Mouse (Mus musculus) heart, postnatal 0 days (tissue): ENCODE measurements around the gene Tmbim7. TPM values are rescaled to one million over a fixed set of nuclear protein-coding genes. Genes with fewer than 3 reads are reported as not detected.

ENCODE experiments used
- ATAC-seq: fragments of 200-750 bp; cut with Nextera tagmentation; 2 replicates; pipeline ENCODE4 v1.8.0; 2017; ENCODE audit warnings: low read depth, moderate number of reproducible peaks, moderate library complexity; ENCODE audit not compliant: insufficient read depth
- DNase-seq: peaks from one replicate; pipeline ENCODE4 v3.0.0-alpha.2; 2016; ENCODE audit warnings: low spot score
- H3K27ac ChIP-seq: fragments of 300-500 bp; sonication (generic); 2 replicates; pipeline ENCODE4 v1.5.1; 2014; ENCODE audit warnings: low read depth, mild to moderate bottlenecking
- H3K27me3 ChIP-seq: fragments of 300-500 bp; sonication (generic); 2 replicates; pipeline ENCODE4 v1.6.1; 2014; ENCODE audit warnings: low read length, mixed read lengths; ENCODE audit not compliant: control insufficient read depth, insufficient read depth
- H3K36me3 ChIP-seq: fragments of 300-500 bp; sonication (generic); replicated peaks from 2 replicates; pipeline ENCODE4 v1.6.1; 2014; ENCODE audit warnings: low read length, mixed read lengths; ENCODE audit not compliant: control insufficient read depth, insufficient read depth
- H3K4me1 ChIP-seq: fragments of 300-500 bp; sonication (generic); 2 replicates; pipeline ENCODE4 v1.6.1; 2014; ENCODE audit warnings: antibody characterized with exemption; ENCODE audit not compliant: control insufficient read depth, insufficient read depth
- H3K4me2 ChIP-seq: fragments of 300-500 bp; sonication (generic); 2 replicates; pipeline ENCODE4 v1.6.1; 2014; ENCODE audit warnings: low read depth, mild to moderate bottlenecking, low read length, moderate library complexity
- H3K4me3 ChIP-seq: fragments of 300-500 bp; sonication (generic); 2 replicates; pipeline ENCODE4 v1.5.1; 2014; ENCODE audit warnings: low read depth, low read length
- H3K9ac ChIP-seq: fragments of 300-500 bp; sonication (generic); replicated peaks from 2 replicates; pipeline ENCODE4 v1.6.1; 2014; ENCODE audit warnings: low read depth, low read length, mixed read lengths
- H3K9me3 ChIP-seq: fragments of 300-500 bp; sonication (generic); replicated peaks from 2 replicates; pipeline ENCODE4 v1.6.1; 2016; ENCODE audit warnings: low read length; ENCODE audit not compliant: control insufficient read depth
- CTCF ChIP-seq: IDR thresholded peaks from 2 replicates; pipeline ENCODE4 v1.5.1; 2016; ENCODE audit warnings: antibody characterized with exemption, control low read depth, low read depth
- EP300 ChIP-seq: IDR thresholded peaks from 2 replicates; pipeline ENCODE4 v1.6.1; 2016; ENCODE audit warnings: antibody characterized with exemption, low read depth
- whole genome bisulfite sequencing: fragments of 180-500 bp; shearing (Covaris S2); extraction: QIAGEN DNeasy Blood & Tissue Kit; methylation state at CpG from one replicate; pipeline ENCODE4 v1.1.7; 2014; 5-methylcytosine and 5-hydroxymethylcytosine counted together
- polyA plus RNA-seq: library from polyadenylated mRNA; unstranded; fragments of >200 nt; fragmentation: Nextera tagmentation; extraction: Ambion mirVana; gene quantifications from 2 replicates; pipeline ENCODE4 v1.2.1, GENCODE M21; 2015
- total RNA-seq: library from RNA; depleted of rRNA; stranded (reverse); fragments of >200 nt; gene quantifications from 2 replicates; pipeline ENCODE4 v1.2.3, GENCODE M21; 2014; ENCODE audit warnings: low replicate concordance

Tmbim7 gene
- total and polyA plus RNA-seq, 2 experiments from 2014 or later = not detected

DNA sequence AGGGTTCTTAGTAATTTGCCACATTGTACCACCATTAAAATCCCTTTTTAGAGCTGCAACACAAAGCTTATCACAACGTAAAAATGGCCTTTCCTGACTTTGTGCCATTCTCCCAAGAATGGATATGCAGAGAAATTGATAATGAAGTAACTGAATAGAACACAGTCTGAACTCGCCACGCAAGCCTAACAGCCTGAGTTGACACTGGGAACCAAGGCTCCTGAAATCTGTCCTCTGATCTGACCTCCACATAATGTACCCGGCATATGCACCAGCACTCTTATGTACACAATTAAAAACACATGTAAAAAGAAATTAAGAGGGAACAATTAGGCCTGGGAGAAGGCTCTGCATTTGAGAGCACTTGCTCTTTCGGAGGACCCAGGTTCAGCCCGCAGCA is 5.7 kb upstream of the Tmbim7 start:
- H3K27ac ChIP-seq = no peak overlapping the region
- DNase-seq (no peak), ATAC-seq (no peak)
- H3K4me2 ChIP-seq = no peak overlapping the region
- H3K9ac ChIP-seq = no peak overlapping the region
- H3K9me3 ChIP-seq = no peaks in the 10 kb centered on the region
- TF ChIP-seq CTCF = no peak
- TF ChIP-seq EP300 = no peak
- 0 out of 2 replicates have a peak, but pooled peaks cover 6% of the 10 kb centered on the region for H3K4me1 ChIP-seq
- H3K36me3 ChIP-seq = peaks cover 39% of the 10 kb centered on the region
- H3K4me3 ChIP-seq = no peak overlapping the region
- WGBS = 82% methylated on average over 6 of the region's 6 CpGs
- H3K27me3 ChIP-seq = no peaks in the 10 kb centered on the region

DNA sequence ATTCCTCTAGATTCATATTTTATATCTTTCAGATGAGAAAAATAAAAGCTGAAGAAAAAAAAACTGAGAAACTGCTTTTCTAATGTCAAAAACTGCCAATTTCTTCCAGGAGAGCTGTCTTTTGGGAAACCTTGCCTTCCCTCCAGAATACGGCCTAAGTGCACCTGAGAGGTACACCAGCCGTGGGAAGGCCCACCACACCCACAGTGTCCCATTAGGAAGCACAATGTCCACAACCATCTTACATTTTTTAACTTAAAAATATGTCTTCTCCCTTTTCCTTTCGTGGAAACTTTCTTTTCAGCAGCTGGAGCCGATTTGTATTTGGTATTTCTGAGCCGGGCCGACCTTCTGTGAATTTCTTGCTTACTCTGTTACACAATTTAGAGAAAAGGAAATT is 4.4 kb upstream of the Tmbim7 start:
- no peaks in the 10 kb centered on the region for H3K9me3 ChIP-seq
- H3K9ac ChIP-seq = peak overlapping the region; percentile 95
- no peaks in the 10 kb centered on the region for H3K27me3 ChIP-seq
- peaks cover 30% of the 10 kb centered on the region for H3K36me3 ChIP-seq
- 0 out of 2 replicates have a peak, but pooled peaks cover 6% of the 10 kb centered on the region for H3K4me1 ChIP-seq
- peak overlapping the region; percentile 96 for H3K4me3 ChIP-seq
- no peak for ATAC-seq
- peak overlapping the region; percentile 55; the same call in 1 of the 2 replicates for H3K27ac ChIP-seq
- TF ChIP-seq EP300 (no peak), CTCF (no peak)
- DNase-seq = no peak
- 20% methylated on average over 6 of the region's 6 CpGs for WGBS
- peak overlapping the region; percentile 83 for H3K4me2 ChIP-seq

DNA sequence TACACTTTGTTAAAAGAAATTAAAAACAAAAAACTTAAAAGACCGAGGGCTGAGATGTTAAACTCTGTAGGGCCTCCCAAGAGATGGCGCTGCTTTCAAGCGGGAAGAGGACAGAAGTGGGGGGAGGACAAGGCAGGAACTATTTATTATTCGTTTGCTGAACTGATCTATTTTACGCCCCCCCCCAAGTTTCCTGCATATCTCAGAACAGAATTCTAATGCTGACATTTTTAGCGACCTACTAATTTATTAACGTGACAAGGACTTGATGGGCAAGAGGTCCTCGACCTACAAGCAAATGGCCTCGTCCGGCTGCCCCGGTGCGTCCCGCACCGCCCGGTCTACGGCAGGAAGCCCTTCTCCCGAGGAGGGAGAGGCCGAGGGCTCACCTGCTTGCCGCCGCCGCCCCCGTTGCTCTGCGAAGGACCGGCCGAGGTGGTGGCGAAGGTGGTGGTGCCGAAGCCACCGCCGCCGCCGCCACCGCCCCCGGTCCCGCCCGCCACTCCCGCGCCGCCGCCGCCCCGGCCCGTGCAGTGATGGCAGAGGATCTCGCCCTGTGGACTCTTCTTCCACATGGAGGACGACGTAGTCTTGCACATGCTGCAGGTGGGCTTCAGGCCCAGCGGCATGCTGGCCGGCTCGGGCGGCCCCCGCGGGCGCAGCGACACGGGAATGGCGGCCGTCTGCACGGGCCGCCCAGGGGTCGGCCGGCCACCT is 3.8 kb upstream of the Tmbim7 start:
- ATAC-seq (peak; percentile 40), DNase-seq (peak; percentile 77)
- H3K27me3 ChIP-seq = no peaks in the 10 kb centered on the region
- H3K4me1 ChIP-seq = 0 out of 2 replicates have a peak, but pooled peaks cover 6% of the 10 kb centered on the region
- H3K36me3 ChIP-seq = peaks cover 24% of the 10 kb centered on the region
- under 1% methylated on average over 40 of the region's 60 CpGs for WGBS
- H3K4me2 ChIP-seq = peak overlapping the region; percentile 83
- H3K9ac ChIP-seq = peak overlapping the region; percentile 95
- H3K27ac ChIP-seq = peak overlapping the region; percentile 90
- H3K9me3 ChIP-seq = no peaks in the 10 kb centered on the region
- peak overlapping the region; percentile 96 for H3K4me3 ChIP-seq
- no peak for TF ChIP-seq EP300
- TF ChIP-seq CTCF = peak; percentile 63

DNA sequence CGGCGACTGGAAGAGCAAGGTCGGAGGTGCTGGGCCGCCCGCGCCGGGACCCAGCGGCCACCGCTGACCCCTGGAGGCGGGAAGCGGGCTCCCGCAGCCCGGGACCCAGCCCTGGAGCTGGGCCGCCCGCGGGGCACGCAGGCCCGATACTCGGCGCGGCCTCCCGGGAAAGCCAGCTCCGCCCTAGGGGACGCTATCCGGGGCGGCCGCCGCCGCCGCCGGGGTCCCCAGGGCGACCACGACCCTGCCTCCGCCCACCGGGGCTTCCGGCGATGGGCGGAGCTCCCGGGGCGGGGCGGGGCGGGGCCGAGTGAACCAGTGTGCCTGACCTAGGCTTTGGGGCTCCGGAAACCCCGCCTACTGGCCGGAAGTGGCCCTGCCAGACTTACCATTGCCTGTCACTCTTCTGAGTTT is 3.3 kb upstream of the Tmbim7 start:
- DNase-seq = peak; percentile 86
- Histone ChIP-seq H3K4me2 (peak overlapping the region; percentile 83), H3K36me3 (peaks cover 18% of the 10 kb centered on the region), H3K4me1 (0 out of 2 replicates have a peak, but pooled peaks cover 6% of the 10 kb centered on the region), H3K27ac (peak overlapping the region; percentile 90), H3K9ac (peak overlapping the region; percentile 95), H3K4me3 (peak overlapping the region; percentile 96), H3K27me3 (no peaks in the 10 kb centered on the region), H3K9me3 (no peaks in the 10 kb centered on the region)
- under 1% methylated on average over 31 of the region's 46 CpGs for WGBS
- no peak for TF ChIP-seq CTCF
- TF ChIP-seq EP300 = no peak
- ATAC-seq = peak; percentile 96

- Histone ChIP-seq H3K4me3 (peak overlapping the region; percentile 96), H3K9me3 (no peaks in the 10 kb centered on the region), H3K4me2 (peak overlapping the region; percentile 83), H3K4me1 (0 out of 2 replicates have a peak, but pooled peaks cover 6% of the 10 kb centered on the region), H3K36me3 (peaks cover 14% of the 10 kb centered on the region), H3K9ac (no peak overlapping the region), H3K27me3 (no peaks in the 10 kb centered on the region), H3K27ac (no peak overlapping the region)
- ATAC-seq = no peak
- DNase-seq = no peak
- WGBS = 52% methylated on average over 4 of the region's 4 CpGs
- TF ChIP-seq CTCF (no peak), EP300 (no peak)
These were observed 2.7 kb upstream of the Tmbim7 start for GRCm38 (mm10) chr5:3648206-3648848.
